Mouse (Mus musculus): ENCODE data around the gene Gm10306. TPM values are rescaled to one million over a fixed set of nuclear protein-coding genes. Genes with fewer than 3 reads are reported as not detected.

The Gm10306 gene
- polyA plus RNA-seq, 1 experiment: not detected

DNA sequence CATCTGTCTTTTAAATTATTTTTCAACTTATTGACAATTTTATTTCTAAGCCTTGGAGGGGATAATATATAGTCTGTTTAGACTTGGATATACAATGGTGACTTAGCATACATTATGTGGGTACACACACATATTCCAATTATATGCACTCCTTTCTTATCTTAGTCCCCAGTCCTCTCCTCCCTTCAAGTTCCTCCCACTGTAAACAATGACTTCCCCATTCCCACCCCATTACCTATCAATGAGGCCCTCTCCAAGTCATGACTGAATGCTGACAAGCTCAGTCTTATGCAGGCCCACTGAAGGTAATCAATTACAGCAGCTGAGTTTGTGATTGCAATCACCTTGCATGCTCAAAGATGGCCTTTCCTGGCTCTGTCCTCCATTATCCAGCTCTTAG lies 8.0 kb downstream of the Gm10306 start:
- Histone ChIP-seq H3K4me1 (replicated peaks; ENCODE audit: control insufficient read depth, insufficient read depth, low read length) (no peaks in the 10 kb centered on the region), H3K27ac (ENCODE audit: control insufficient read depth, insufficient read depth, low read length) (no peak overlapping the region), H3K27me3 (ENCODE audit: control insufficient read depth, insufficient read depth, low read length) (no peaks in the 10 kb centered on the region), H3K4me3 (ENCODE audit: control insufficient read depth, insufficient read depth, low read length) (no peak overlapping the region), H3K36me3 (ENCODE audit: control insufficient read depth, insufficient read depth, low read length) (peaks cover 5% of the 10 kb centered on the region)
- TF ChIP-seq CTCF (IDR thresholded peaks at IDR 0.05; ENCODE audit: borderline replicate concordance, control insufficient read depth, extremely low read depth, insufficient read depth, low read length, poor library complexity) (no peak), POLR2A (IDR thresholded peaks at IDR 0.05; ENCODE audit: control insufficient read depth, extremely low read depth, insufficient read depth, low read length, poor library complexity) (no peak)
- DNase-seq: no peak

DNA sequence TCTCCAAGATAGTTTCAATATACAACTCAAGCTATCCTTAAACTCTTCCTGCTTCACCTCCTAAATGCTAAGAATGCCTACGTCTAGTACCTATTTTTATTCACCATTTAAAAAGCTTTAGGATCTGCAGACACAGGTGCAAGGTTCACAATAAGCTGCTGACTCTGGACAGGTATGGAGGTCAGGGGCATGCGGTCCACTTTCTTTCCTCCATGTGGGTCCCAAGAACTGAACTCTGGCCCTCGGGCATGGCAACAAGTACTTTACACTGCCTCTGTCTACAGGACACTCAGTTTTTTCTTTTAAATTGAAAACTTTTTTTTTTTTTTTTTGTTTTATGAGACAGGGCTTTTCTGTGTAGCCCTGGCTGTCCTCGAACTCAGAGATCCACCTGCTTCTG lies 16.3 kb downstream of the Gm10306 start:
- H3K36me3 ChIP-seq (ENCODE audit: control insufficient read depth, insufficient read depth, low read length): peaks cover 36% of the 10 kb centered on the region
- WGBS: 96% methylated on average over 4 of the region's 4 CpGs
- no peak for TF ChIP-seq POLR2A (IDR thresholded peaks at IDR 0.05; ENCODE audit: control insufficient read depth, extremely low read depth, insufficient read depth, low read length, poor library complexity)
- TF ChIP-seq CTCF (IDR thresholded peaks at IDR 0.05; ENCODE audit: borderline replicate concordance, control insufficient read depth, extremely low read depth, insufficient read depth, low read length, poor library complexity): no peak

DNA sequence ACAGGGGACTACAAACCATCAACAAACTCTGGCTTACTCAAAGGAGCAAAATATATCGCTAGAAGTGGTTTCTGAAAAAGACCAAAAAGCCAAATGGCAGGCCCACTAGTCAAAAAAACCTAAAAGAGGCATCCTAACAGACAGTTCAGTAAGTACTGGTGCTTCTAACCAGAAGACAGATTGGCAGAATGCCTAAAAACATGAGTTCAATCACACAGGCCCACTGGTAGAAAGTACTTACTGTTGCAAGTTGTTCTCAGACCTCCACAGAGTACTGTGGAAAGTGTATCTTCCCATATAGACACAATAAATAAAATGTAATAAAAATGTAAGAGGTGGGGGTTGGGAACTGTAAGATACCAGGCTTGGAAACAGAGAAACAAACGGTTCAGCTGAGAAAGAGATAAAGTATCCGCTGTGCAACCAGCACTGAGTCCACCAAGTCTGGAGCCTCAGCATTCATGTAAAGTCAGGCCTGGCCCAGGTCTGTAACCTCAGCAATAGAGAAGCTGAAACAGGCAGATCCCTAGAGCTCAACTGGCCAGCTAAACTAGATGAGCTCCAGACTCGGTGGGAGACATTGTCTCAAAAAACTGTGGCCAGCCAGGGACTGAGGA lies 35.5 kb downstream of the Gm10306 start:
- Histone ChIP-seq H3K4me3 (ENCODE audit: control insufficient read depth, insufficient read depth, low read length) (no peak overlapping the region), H3K36me3 (ENCODE audit: control insufficient read depth, insufficient read depth, low read length) (no peaks in the 10 kb centered on the region), H3K27ac (ENCODE audit: control insufficient read depth, insufficient read depth, low read length) (no peak overlapping the region), H3K4me1 (replicated peaks; ENCODE audit: control insufficient read depth, insufficient read depth, low read length) (no peaks in the 10 kb centered on the region), H3K27me3 (ENCODE audit: control insufficient read depth, insufficient read depth, low read length) (no peaks in the 10 kb centered on the region)
- DNase-seq: no peak
- no peak for TF ChIP-seq CTCF (IDR thresholded peaks at IDR 0.05; ENCODE audit: borderline replicate concordance, control insufficient read depth, extremely low read depth, insufficient read depth, low read length, poor library complexity)
- TF ChIP-seq POLR2A (IDR thresholded peaks at IDR 0.05; ENCODE audit: control insufficient read depth, extremely low read depth, insufficient read depth, low read length, poor library complexity): no peak
- WGBS: 86% methylated on average over 4 of the region's 4 CpGs

More for the DNA sequence above, 16.3 kb downstream of the Gm10306 start:
- DNase-seq: no peak
- Histone ChIP-seq H3K4me1 (replicated peaks; ENCODE audit: control insufficient read depth, insufficient read depth, low read length) (no peaks in the 10 kb centered on the region), H3K4me3 (ENCODE audit: control insufficient read depth, insufficient read depth, low read length) (no peak overlapping the region), H3K27me3 (ENCODE audit: control insufficient read depth, insufficient read depth, low read length) (no peaks in the 10 kb centered on the region), H3K27ac (ENCODE audit: control insufficient read depth, insufficient read depth, low read length) (no peak overlapping the region)

GRCm38 (mm10) chr4:94592709-94593108 lies 36.4 kb downstream of the Gm10306 start:
- DNase-seq: no peak
- TF ChIP-seq CTCF (IDR thresholded peaks at IDR 0.05; ENCODE audit: borderline replicate concordance, control insufficient read depth, extremely low read depth, insufficient read depth, low read length, poor library complexity): no peak
- no peak for TF ChIP-seq POLR2A (IDR thresholded peaks at IDR 0.05; ENCODE audit: control insufficient read depth, extremely low read depth, insufficient read depth, low read length, poor library complexity)

GRCm38 (mm10) chr4:94601395-94601794 lies 45.0 kb downstream of the Gm10306 start:
- TF ChIP-seq CTCF (IDR thresholded peaks at IDR 0.05; ENCODE audit: borderline replicate concordance, control insufficient read depth, extremely low read depth, insufficient read depth, low read length, poor library complexity) (no peak), POLR2A (IDR thresholded peaks at IDR 0.05; ENCODE audit: control insufficient read depth, extremely low read depth, insufficient read depth, low read length, poor library complexity) (no peak)
- DNase-seq: peak; percentile 7
- Histone ChIP-seq H3K4me1 (replicated peaks; ENCODE audit: control insufficient read depth, insufficient read depth, low read length) (no peaks in the 10 kb centered on the region), H3K4me3 (ENCODE audit: control insufficient read depth, insufficient read depth, low read length) (no peak overlapping the region), H3K36me3 (ENCODE audit: control insufficient read depth, insufficient read depth, low read length) (no peaks in the 10 kb centered on the region), H3K27me3 (ENCODE audit: control insufficient read depth, insufficient read depth, low read length) (no peaks in the 10 kb centered on the region), H3K27ac (ENCODE audit: control insufficient read depth, insufficient read depth, low read length) (no peak overlapping the region)
- WGBS: 90% methylated on average over 4 of the region's 4 CpGs

More at GRCm38 (mm10) chr4:94592709-94593108, 36.4 kb downstream of the Gm10306 start:
- no peaks in the 10 kb centered on the region for H3K36me3 ChIP-seq (ENCODE audit: control insufficient read depth, insufficient read depth, low read length)
- no peak overlapping the region for H3K4me3 ChIP-seq (ENCODE audit: control insufficient read depth, insufficient read depth, low read length)
- no peak overlapping the region for H3K27ac ChIP-seq (ENCODE audit: control insufficient read depth, insufficient read depth, low read length)
- no peaks in the 10 kb centered on the region for H3K27me3 ChIP-seq (ENCODE audit: control insufficient read depth, insufficient read depth, low read length)
- no peaks in the 10 kb centered on the region for H3K4me1 ChIP-seq (replicated peaks; ENCODE audit: control insufficient read depth, insufficient read depth, low read length)

GRCm38 (mm10) chr4:94602496-94603030 lies 46.2 kb downstream of the Gm10306 start:
- DNase-seq: no peak
- Histone ChIP-seq H3K4me3 (ENCODE audit: control insufficient read depth, insufficient read depth, low read length) (peak overlapping the region; percentile 91), H3K36me3 (ENCODE audit: control insufficient read depth, insufficient read depth, low read length) (no peaks in the 10 kb centered on the region), H3K4me1 (replicated peaks; ENCODE audit: control insufficient read depth, insufficient read depth, low read length) (no peaks in the 10 kb centered on the region), H3K27ac (ENCODE audit: control insufficient read depth, insufficient read depth, low read length) (no peak overlapping the region), H3K27me3 (ENCODE audit: control insufficient read depth, insufficient read depth, low read length) (no peaks in the 10 kb centered on the region)
- no peak for TF ChIP-seq CTCF (IDR thresholded peaks at IDR 0.05; ENCODE audit: borderline replicate concordance, control insufficient read depth, extremely low read depth, insufficient read depth, low read length, poor library complexity)
- no peak; the same call in 1 of the 2 replicates for TF ChIP-seq POLR2A (IDR thresholded peaks at IDR 0.05; ENCODE audit: control insufficient read depth, extremely low read depth, insufficient read depth, low read length, poor library complexity)
- WGBS: under 1% methylated on average over 33 of the region's 33 CpGs
